Mouse (Mus musculus): Measurements from ENCODE around the gene Steap3.

Gene Steap3

GRCm38 (mm10) chr1:120190946-120191345, 81.6 kb downstream of the Steap3 start:
- 0 out of 2 replicates have a peak, but pooled peaks cover 3% of the 10 kb centered on the region for H3K9me3 ChIP-seq (ENCODE audit: low read length)
- no peaks in the 10 kb centered on the region for H3K36me3 ChIP-seq (ENCODE audit: insufficient read depth, low read length)
- no peak overlapping the region for H3K4me3 ChIP-seq (replicated peaks; ENCODE audit: low read length)
- no peaks in the 10 kb centered on the region for H3K27me3 ChIP-seq (ENCODE audit: insufficient read depth, low read length)
- H3K4me1 ChIP-seq (replicated peaks; ENCODE audit: low read depth, low read length): no peaks in the 10 kb centered on the region
- TF ChIP-seq POU5F1 (IDR thresholded peaks at IDR 0.05; ENCODE audit: borderline replicate concordance, low read length) (no peak), CTCF (conservative IDR thresholded peaks at IDR 0.05; ENCODE audit: low read length) (no peak), NANOG (IDR thresholded peaks at IDR 0.05; ENCODE audit: borderline replicate concordance, low read length) (no peak)

GRCm38 (mm10) chr1:120190300-120190699, 82.2 kb downstream of the Steap3 start:
- H3K27me3 ChIP-seq (ENCODE audit: insufficient read depth, low read length): no peaks in the 10 kb centered on the region
- no peak for TF ChIP-seq CTCF (conservative IDR thresholded peaks at IDR 0.05; ENCODE audit: low read length)
- no peak for TF ChIP-seq POU5F1 (IDR thresholded peaks at IDR 0.05; ENCODE audit: borderline replicate concordance, low read length)
- TF ChIP-seq NANOG (IDR thresholded peaks at IDR 0.05; ENCODE audit: borderline replicate concordance, low read length): no peak
- no peaks in the 10 kb centered on the region for H3K4me1 ChIP-seq (replicated peaks; ENCODE audit: low read depth, low read length)
- no peak overlapping the region for H3K4me3 ChIP-seq (replicated peaks; ENCODE audit: low read length)
- H3K9me3 ChIP-seq (ENCODE audit: low read length): 0 out of 2 replicates have a peak, but pooled peaks cover 3% of the 10 kb centered on the region
- no peaks in the 10 kb centered on the region for H3K36me3 ChIP-seq (ENCODE audit: insufficient read depth, low read length)

GRCm38 (mm10) chr1:120189206-120189605, 83.3 kb downstream of the Steap3 start:
- no peaks in the 10 kb centered on the region for H3K36me3 ChIP-seq (ENCODE audit: insufficient read depth, low read length)
- no peaks in the 10 kb centered on the region for H3K4me1 ChIP-seq (replicated peaks; ENCODE audit: low read depth, low read length)
- no peak overlapping the region for H3K4me3 ChIP-seq (replicated peaks; ENCODE audit: low read length)
- H3K9me3 ChIP-seq (ENCODE audit: low read length): 0 out of 2 replicates have a peak, but pooled peaks cover 3% of the 10 kb centered on the region
- TF ChIP-seq NANOG (IDR thresholded peaks at IDR 0.05; ENCODE audit: borderline replicate concordance, low read length) (no peak), CTCF (conservative IDR thresholded peaks at IDR 0.05; ENCODE audit: low read length) (no peak), POU5F1 (IDR thresholded peaks at IDR 0.05; ENCODE audit: borderline replicate concordance, low read length) (no peak)
- no peaks in the 10 kb centered on the region for H3K27me3 ChIP-seq (ENCODE audit: insufficient read depth, low read length)

- Histone ChIP-seq H3K36me3 (ENCODE audit: insufficient read depth, low read length) (no peaks in the 10 kb centered on the region), H3K4me3 (replicated peaks; ENCODE audit: low read length) (no peak overlapping the region), H3K4me1 (replicated peaks; ENCODE audit: low read depth, low read length) (no peaks in the 10 kb centered on the region), H3K9me3 (ENCODE audit: low read length) (0 out of 2 replicates have a peak, but pooled peaks cover 3% of the 10 kb centered on the region), H3K27me3 (ENCODE audit: insufficient read depth, low read length) (no peaks in the 10 kb centered on the region)
- no peak for TF ChIP-seq CTCF (conservative IDR thresholded peaks at IDR 0.05; ENCODE audit: low read length)
- TF ChIP-seq NANOG (IDR thresholded peaks at IDR 0.05; ENCODE audit: borderline replicate concordance, low read length): no peak
- no peak for TF ChIP-seq POU5F1 (IDR thresholded peaks at IDR 0.05; ENCODE audit: borderline replicate concordance, low read length)
Measured at GRCm38 (mm10) chr1:120187059-120187458, 85.4 kb downstream of the Steap3 start.

DNA sequence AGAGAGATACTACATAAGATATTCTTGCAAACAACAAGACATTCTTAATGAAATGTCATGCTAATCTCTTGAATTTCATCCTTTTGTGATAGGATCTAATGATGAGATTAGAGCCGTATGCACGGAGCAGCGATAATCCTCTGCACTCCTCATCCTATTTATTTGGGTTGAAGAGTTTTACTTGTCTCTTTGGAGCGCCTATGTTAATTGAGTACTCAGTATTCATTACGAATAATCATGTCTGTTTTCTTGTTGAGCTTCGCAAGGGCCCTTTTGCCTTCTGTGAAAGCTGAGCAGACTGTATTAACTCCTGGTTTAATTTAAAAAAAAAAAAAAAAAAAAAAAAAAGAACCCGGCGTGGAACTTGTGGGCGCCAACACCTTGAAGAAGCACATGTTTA, 85.8 kb downstream of the Steap3 start:
- 0 out of 2 replicates have a peak, but pooled peaks cover 3% of the 10 kb centered on the region for H3K9me3 ChIP-seq (ENCODE audit: low read length)
- H3K4me3 ChIP-seq (replicated peaks; ENCODE audit: low read length): no peak overlapping the region
- H3K36me3 ChIP-seq (ENCODE audit: insufficient read depth, low read length): no peaks in the 10 kb centered on the region
- no peaks in the 10 kb centered on the region for H3K27me3 ChIP-seq (ENCODE audit: insufficient read depth, low read length)
- no peaks in the 10 kb centered on the region for H3K4me1 ChIP-seq (replicated peaks; ENCODE audit: low read depth, low read length)
- TF ChIP-seq CTCF (conservative IDR thresholded peaks at IDR 0.05; ENCODE audit: low read length) (no peak), NANOG (IDR thresholded peaks at IDR 0.05; ENCODE audit: borderline replicate concordance, low read length) (no peak), POU5F1 (IDR thresholded peaks at IDR 0.05; ENCODE audit: borderline replicate concordance, low read length) (no peak)

GRCm38 (mm10) chr1:120186204-120186603, 86.3 kb downstream of the Steap3 start:
- TF ChIP-seq NANOG (IDR thresholded peaks at IDR 0.05; ENCODE audit: borderline replicate concordance, low read length): no peak
- no peak for TF ChIP-seq POU5F1 (IDR thresholded peaks at IDR 0.05; ENCODE audit: borderline replicate concordance, low read length)
- TF ChIP-seq CTCF (conservative IDR thresholded peaks at IDR 0.05; ENCODE audit: low read length): no peak
- Histone ChIP-seq H3K36me3 (ENCODE audit: insufficient read depth, low read length) (no peaks in the 10 kb centered on the region), H3K4me1 (replicated peaks; ENCODE audit: low read depth, low read length) (no peaks in the 10 kb centered on the region)

DNA sequence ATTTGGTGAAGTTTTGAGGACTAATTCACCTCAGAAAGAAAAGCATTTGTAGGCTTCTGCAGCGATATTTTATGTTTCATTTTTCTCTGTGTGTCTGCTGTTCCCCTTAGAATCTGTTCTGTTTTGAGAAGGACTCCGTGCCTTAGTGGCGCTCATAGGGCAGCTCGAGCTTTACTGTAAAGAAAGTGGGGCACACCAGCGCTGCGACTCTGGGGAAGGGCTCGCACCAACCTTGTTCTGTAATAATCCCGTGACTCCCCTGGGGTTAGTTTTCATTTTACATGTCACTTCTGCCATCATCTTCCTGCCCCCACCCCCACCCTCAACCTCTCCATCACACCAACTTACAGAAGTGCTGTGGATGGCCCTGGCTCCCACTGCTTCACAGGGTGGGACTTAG, 95.4 kb downstream of the Steap3 start:
- no peaks in the 10 kb centered on the region for H3K27me3 ChIP-seq (ENCODE audit: insufficient read depth, low read length)
- H3K9me3 ChIP-seq (ENCODE audit: low read length): no peaks in the 10 kb centered on the region
- TF ChIP-seq NANOG (IDR thresholded peaks at IDR 0.05; ENCODE audit: borderline replicate concordance, low read length): no peak
- TF ChIP-seq POU5F1 (IDR thresholded peaks at IDR 0.05; ENCODE audit: borderline replicate concordance, low read length): no peak
- no peak for TF ChIP-seq CTCF (conservative IDR thresholded peaks at IDR 0.05; ENCODE audit: low read length)
- no peaks in the 10 kb centered on the region for H3K4me1 ChIP-seq (replicated peaks; ENCODE audit: low read depth, low read length)
- H3K36me3 ChIP-seq (ENCODE audit: insufficient read depth, low read length): no peaks in the 10 kb centered on the region
- no peak overlapping the region for H3K4me3 ChIP-seq (replicated peaks; ENCODE audit: low read length)

More at GRCm38 (mm10) chr1:120186204-120186603, 86.3 kb downstream of the Steap3 start:
- H3K9me3 ChIP-seq (ENCODE audit: low read length): 0 out of 2 replicates have a peak, but pooled peaks cover 3% of the 10 kb centered on the region
- H3K4me3 ChIP-seq (replicated peaks; ENCODE audit: low read length): no peak overlapping the region
- no peaks in the 10 kb centered on the region for H3K27me3 ChIP-seq (ENCODE audit: insufficient read depth, low read length)

DNA sequence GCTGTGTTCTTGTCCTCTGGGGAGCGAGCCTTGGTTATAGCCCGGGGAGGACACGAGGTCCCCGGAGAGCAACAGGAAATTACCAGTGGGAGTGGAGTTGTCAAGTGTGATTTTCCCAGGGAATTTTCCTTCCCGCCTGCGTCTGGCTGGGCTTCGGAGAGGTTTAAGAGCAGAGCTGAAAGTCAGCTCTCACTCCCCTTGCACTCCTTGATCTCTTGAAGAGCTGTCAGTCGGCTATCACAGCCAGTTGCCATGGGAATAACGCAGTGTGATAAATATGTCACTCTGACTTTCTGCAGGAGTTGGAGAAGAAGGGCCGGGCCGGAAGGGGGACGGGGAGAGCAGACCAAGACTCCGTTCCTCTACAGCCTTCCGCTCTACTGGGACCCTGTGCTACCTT, 96.2 kb downstream of the Steap3 start:
- no peaks in the 10 kb centered on the region for H3K36me3 ChIP-seq (ENCODE audit: insufficient read depth, low read length)
- H3K27me3 ChIP-seq (ENCODE audit: insufficient read depth, low read length): no peaks in the 10 kb centered on the region
- TF ChIP-seq CTCF (conservative IDR thresholded peaks at IDR 0.05; ENCODE audit: low read length) (no peak), NANOG (IDR thresholded peaks at IDR 0.05; ENCODE audit: borderline replicate concordance, low read length) (no peak), POU5F1 (IDR thresholded peaks at IDR 0.05; ENCODE audit: borderline replicate concordance, low read length) (no peak)
- no peaks in the 10 kb centered on the region for H3K4me1 ChIP-seq (replicated peaks; ENCODE audit: low read depth, low read length)
- no peaks in the 10 kb centered on the region for H3K9me3 ChIP-seq (ENCODE audit: low read length)
- H3K4me3 ChIP-seq (replicated peaks; ENCODE audit: low read length): no peak overlapping the region

DNA sequence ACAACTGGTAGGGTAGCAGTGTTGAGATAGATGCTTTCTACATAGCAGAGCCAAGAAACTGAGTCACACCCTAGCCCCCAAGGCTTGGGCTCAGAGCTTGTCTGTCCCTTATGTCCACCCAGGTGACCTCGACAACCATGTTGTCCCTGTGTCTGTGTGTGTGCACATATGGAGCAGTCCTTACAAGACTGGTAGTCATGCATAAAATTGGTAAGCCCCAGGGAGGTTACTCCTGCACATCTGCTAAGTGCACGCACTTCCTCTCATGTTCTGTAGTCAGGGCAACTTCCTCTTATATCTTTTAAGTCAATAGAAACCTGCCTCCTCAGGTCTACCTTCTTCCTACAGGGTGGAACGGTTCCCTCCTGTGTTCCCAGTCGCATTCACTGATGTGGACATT, 97.5 kb downstream of the Steap3 start:
- TF ChIP-seq POU5F1 (IDR thresholded peaks at IDR 0.05; ENCODE audit: borderline replicate concordance, low read length) (no peak), NANOG (IDR thresholded peaks at IDR 0.05; ENCODE audit: borderline replicate concordance, low read length) (no peak), CTCF (conservative IDR thresholded peaks at IDR 0.05; ENCODE audit: low read length) (no peak)
- H3K9me3 ChIP-seq (ENCODE audit: low read length): no peaks in the 10 kb centered on the region
- no peaks in the 10 kb centered on the region for H3K4me1 ChIP-seq (replicated peaks; ENCODE audit: low read depth, low read length)
- no peaks in the 10 kb centered on the region for H3K27me3 ChIP-seq (ENCODE audit: insufficient read depth, low read length)
- H3K36me3 ChIP-seq (ENCODE audit: insufficient read depth, low read length): no peaks in the 10 kb centered on the region
- H3K4me3 ChIP-seq (replicated peaks; ENCODE audit: low read length): no peak overlapping the region
